Mouse (Mus musculus): Measurements from ENCODE around the gene Fan1.

Fan1 gene

DNA sequence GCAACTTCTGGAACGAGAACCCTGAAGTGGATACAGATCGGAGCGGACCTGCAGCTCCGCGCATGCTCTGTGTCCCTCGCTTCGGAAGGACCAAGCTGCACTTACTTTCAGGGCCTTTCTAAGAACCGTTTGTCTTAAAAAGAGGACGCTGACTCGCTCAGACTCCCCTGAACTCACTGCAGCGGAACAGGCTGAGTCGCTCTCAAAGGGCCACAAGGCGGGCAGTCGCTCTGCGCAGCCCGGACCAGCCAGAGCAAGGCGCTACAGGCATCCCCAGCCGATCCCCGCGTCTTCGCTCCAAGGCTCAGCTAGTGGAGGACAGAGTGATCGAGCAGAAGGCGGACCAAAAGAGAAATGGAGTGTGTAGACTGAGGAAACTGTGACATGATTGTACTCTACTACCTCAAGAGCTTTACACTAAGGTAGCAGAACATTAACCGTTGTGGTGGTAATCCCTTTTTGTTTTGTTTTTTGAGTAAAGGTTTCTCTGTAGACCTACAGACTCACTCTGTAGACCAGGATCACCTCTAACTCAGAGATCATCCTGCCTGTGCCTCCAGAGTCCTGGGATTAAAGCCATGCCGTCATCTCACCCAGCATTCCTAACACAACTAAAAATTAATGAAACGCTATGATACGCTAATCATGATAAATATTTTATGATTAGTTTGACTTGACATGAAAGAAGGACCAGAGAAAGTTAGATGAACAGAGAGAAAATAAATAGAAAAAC is at the start of gene Fan1:
TSS of gene Fan1 (minus strand) at position 266 of the 733 bp plus-strand sequence.
- in situ Hi-C loops (cut with MseI, MboI), result no loop called here

DNA sequence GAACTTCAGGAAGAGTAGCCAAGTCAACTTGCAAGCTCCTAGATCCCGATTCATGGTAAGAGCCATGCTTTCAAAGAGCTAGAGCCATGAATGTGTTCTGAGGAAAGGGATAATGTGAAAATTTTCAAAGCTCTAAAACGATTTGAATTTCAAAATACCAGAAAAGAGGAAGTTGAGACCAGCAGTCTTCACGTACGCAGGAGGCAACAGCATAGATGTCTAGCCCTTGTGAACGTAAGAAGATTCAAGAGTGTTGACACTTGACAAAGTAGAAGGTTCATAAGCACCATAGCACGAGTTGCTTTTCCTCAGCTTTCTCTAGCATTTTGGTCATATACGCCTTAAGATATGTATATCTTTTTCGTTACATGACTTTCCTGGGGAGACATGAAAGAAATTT is 30.1 kb upstream of the Fan1 start:
- in situ Hi-C loops (cut with MseI, MboI), result loop anchor here in 1 of 2 experiments (25.0 kb wide), 1 partner anchor 333 kb away; no protein-coding TSS in a partner anchor

DNA sequence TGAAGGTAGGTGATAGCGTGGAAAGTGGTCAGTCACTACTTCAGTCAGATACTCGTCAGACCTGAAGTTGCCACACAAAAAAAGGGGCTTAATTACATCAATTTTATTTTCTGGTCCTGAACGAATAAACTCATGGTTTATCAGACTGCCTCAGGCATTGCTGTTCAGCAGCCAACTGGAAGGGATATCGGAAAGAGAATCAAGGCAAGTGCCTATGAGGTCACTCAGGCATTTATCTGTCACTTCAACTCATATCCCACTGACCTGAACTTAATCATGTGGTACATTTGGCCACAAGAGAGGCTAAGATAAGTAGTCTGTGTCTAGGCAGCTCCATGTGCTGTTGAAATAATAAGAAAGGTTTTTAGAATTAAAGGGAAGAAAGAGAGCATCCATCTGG is 28.6 kb upstream of the Fan1 start:
- in situ Hi-C loops (cut with MseI, MboI), result loop anchor here in 1 of 2 experiments (25.0 kb wide), 1 partner anchor 335 kb away; no protein-coding TSS in a partner anchor

DNA sequence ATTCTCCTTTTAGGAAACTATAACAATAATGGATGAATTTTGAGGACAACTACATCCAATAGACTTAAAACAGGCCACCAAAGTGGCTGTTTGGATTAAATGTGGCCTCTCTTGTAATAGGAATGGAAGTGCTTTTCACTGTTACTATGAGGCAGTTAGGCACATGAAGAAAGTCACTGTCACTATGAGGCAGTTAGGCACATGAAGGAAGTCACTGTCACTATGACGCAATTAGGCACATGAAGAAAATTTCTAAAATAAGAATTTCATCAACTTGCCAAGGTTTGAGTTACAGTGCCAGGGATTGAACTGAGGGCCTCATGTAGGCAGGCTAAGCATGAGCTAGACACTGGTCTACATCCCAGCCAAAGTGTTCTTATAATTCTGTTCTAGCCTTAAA is 26.8 kb upstream of the Fan1 start:
- in situ Hi-C loops (cut with MseI, MboI), result loop anchor here in 1 of 2 experiments (25.0 kb wide), 1 partner anchor 337 kb away; no protein-coding TSS in a partner anchor

DNA sequence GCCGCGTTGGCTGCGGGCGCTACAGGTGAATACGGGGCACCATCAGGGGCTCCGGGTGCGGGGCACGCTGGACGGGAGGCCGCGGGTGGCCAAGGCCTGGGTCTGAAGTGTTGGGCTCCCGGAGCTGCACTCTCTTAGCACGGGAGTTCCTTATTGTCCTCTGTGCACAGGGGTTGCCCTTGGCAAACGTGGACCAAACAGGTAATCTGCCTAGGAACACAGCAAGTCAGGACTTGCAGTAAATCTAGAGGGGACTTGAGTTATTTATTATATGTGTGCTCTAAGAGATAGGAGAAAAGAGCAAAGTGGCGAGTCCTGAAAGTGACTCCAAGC is 18.9 kb upstream of the Fan1 start:
- in situ Hi-C loops (cut with MseI, MboI), result no loop called here

DNA sequence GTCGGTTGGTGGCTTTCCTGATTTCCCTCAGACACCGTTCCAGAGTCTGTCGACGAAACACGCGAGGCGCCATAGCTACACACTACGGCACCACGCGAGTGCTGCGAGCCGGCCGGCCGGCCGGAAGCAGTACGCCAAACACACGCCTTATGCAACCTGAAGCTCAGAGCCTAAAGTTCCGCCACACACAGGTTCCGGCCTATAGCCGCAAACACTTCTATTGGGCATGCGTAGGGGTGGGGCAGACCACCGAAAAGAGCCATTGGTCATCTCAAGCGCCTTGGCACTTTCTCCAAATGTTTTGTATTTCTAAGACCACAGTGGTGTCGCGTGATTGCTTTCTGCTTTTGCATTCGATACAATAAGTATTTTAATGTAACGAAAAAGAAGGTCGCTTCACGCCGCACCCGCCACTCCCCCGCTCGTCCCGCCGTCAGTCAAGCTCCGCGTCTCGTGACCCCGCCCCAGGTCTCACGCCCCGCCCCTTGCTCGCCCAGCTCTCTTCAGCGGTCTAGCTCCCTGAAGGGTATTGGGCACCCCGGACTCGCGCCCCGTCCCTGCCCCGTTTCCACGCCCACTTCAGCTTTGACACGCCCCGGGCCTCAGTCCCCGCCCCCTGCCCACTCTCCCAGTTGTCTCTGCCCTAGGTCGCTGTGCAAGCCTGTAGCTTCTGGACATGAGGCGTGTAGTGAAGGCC is 18.4 kb upstream of the Fan1 start, which contains the start of the genes Mphosph10 and Mcee:
TSS of gene Mphosph10 (minus strand) at position 147 of the 697 bp plus-strand sequence.
TSS of gene Mcee (plus strand) at position 486 of the 697 bp plus-strand sequence.
- in situ Hi-C loops (cut with MseI, MboI), result no loop called here

DNA sequence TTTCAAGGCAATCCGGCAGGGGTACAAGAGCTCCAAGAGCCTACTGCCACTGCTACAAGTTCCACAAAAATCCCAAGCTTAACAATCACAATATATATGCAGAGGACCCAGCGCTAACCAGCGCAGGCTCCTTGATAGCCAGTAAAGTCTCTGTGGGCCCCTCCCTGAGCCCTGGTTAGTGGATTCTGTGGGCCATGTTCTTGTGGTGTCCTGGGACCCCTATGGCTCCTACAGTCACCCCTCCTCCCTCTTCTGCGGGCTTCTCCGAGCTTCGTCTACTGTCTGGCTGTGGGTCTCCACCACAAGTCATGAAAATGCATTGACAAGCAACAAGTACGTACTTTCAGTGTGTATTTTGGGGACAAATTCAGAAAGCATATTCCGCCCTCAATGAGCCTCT is 17.6 kb upstream of the Fan1 start:
- in situ Hi-C loops (cut with MseI, MboI), result no loop called here

DNA sequence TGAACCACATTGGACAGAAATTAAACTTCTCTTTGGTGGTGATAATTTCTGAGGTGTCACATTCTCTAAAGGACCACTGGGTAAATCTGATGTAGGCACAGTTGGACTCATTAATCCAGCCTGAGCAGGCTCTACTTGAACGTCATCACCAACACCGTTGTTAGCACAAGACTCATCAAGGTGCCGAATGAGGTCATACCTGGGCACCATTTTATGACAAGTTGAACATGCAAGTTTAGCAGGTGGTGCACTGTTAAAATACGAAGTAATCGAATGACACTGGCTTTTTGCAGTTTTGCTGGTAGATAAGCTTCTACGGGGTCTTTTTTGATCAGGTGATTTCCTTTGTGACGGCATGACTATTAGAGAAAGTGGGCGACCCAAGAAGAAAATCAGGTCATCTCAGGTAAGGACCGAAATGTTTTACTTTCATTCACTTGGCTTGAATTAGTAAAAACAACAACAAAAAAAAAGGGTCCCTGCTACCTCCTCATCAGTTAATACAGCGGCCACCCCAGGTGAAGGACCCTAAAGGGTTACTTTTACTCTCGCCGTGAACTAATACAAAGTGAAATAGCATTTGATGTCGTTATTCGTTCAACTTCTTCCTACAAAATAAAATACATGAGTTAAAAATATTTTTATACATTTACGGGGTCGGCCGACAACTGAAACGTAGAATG is 607 bp downstream of the Fan1 start:
- in situ Hi-C loops (cut with MseI, MboI), result no loop called here

DNA sequence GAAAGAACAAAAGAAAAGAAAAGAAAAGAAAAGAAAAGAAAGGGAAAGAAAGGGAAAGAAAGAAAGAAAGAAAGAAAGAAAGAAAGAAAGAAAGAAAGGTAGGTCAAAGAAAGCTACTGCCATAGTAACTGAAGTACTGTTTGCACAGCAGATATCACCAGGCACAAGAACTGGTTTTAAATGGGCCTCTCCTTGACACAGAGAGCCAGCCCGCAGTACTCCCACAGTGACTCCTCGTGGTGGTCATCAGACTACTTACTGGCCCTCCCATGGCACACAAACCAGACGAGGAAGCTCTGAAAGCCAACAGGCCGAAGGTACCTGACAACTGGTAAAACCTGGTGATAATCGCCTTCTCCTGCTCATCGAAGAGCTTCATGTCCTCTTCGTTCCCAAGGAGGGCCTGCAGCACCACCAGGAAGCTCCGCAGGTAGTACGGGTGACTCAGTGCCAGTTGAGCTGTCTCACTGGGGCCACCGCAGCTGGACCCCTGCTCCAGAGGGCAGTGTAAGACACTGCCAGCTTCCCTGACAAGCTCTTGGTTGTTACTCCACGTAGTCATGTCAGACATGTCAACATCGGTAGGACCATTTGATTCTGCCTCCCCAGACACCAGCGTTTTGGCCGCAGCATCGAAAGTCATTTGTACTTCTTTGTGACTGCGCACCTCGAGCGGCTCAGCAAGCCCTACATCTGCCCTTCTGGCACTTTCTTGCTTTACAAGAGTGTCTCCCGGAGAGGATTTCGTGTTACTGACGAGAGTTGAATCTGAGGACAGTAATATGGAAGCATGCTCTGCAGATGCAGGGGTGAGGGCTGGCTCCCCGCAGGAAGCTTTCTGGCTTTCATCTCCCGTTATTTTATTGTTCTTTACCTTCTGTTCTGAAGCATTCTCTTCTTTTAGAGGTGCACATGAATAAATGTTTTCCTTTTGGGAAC is 1.7 kb downstream of the Fan1 start:
- in situ Hi-C loops (cut with MseI, MboI), result no loop called here

DNA sequence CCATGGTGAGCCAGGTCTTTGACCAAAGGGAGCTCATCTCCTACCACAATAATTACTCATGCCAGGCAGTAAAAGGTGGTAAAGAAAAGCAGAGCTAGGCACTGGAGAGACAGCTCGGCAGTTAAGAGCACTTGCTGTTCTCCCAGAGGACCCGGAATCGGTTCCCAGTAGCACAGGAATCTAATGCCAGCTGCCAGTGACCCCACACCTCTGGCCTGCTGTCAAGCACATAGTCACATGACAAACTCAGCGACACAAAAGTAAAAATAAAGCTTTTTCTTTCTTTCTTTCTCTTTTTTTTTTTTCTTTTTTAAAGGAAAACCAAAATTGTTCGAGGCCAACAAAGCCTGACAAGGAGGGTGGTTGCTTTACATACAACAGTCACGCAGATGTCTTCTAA is 4.1 kb downstream of the Fan1 start:
- in situ Hi-C loops (cut with MseI, MboI), result no loop called here

DNA sequence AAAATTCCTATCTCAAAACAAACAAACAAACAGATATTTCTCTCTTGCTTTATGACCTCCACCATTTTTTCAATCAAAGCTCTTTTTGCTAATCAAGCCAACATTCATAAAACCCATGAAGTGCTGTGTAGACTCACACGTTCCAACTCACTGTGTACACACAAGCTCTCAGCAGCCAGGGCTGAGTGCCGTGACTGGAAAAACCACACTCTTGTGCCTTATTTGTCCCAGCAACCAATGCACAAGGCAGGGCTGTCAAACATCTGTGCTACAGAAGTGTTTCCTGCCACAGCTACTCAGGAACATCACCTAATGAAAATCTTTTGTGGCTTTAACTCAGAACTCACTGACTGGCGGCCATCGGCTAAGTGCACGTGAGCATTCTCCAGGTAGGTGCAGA is 8.0 kb downstream of the Fan1 start:
- in situ Hi-C loops (cut with MseI, MboI), result no loop called here

DNA sequence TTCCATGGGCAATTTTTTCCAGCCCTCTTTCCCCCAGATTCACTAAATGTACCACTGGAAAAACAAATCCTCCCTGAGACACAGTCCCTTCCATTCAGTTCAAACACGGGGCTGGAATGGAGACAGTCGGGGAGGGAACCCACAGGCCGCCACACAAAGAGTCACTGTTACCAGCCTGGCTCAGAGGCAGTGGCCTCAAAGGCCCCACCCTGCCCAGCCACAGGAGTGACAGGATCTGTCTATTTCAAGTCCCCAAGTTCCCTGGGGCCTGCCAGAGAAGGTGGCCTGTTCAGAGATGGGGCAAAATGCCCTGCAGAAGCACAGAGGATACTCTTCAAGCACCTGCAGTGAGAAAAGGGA is 13.3 kb downstream of the Fan1 start:
- in situ Hi-C loops (cut with MseI, MboI), result no loop called here

DNA sequence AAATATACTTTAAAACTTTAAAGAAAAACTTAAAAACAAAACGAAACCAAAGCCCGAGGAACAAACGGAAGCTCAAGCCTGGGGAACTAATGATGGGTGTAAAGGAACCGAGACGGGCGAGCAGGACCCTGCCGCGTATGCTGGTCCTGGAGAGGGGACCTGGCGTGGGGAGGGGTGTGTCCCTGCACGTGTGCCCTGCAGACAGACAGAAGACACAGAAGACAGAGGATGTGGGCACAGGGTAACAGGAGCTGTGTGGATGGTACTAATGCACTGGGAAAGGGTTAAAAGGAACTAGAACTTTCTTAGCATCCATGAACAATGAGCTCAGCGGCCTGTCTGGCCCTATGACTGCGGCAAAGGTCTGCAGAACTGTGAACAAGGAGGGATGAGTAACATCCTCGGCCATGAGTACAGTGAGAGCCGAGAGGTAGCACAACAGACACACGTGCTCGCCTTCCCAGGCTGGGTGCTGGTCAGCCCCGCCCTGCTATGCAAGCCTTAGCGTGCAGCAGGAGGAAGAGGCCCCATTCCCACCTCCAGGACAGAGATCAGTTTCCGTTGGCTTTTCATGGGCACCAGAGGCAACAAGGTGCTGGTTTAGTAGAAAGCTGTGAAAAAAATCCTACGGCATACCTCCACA is 13.8 kb downstream of the Fan1 start:
- in situ Hi-C loops (cut with MseI, MboI), result no loop called here

DNA sequence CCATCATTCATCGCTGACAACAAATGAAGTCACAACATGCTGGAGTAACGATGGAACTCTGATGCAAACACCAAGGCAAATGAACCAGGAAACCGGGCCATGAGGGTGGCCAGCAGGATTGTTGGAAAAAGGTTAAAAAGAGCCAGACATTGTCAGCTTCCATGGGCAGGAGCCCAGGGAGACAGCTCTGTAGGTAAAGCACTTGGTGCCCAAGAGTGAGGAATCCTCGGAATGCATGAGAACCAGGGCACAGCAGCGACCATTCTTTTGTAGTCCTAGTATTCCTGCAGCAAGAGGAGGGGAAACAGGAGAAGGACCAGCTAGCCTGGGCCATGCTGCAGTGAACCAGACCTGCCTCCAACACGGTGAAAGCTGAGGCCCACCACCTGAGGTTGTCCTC is 15.2 kb downstream of the Fan1 start:
- in situ Hi-C loops (cut with MseI, MboI), result no loop called here

DNA sequence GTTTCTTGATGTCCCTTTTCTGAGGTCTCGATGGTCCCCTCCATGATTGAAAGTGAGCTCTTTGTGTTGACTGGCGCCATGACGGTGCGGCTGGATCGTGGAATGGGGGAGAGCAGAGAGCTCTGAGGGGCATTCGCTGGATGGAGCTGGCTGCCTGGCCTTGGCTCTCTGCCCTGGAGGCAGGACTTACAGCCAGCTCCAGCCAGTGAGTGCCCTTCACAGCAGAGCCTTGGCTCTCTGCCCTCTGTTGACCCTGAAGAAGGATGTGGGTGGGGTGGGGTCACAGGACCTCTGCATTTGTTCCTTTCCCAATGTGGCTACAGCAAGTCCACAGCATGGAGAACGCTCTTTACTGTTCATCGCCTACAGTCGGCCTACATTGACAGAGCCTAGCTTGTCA is 16.5 kb downstream of the Fan1 start:
- in situ Hi-C loops (cut with MseI, MboI), result no loop called here

DNA sequence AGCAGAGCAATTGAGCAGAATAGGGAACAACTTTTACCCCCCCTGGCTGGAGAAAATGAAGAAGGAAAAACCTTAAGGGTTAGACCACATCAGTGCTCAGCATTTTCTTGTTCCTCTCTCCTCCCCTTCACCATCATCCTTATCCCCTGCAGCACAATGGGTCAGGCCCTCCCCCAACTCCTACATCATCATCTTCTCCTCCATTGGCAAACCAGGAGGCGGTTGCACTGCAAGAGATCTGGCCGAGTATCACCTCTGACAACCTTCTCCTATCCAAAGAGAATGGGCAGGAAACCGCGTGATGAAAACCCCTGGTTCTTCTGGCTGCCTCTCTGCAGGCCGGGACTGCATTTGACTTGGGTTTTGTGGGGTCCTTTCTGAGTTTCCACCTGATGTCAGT is 17.2 kb downstream of the Fan1 start:
- in situ Hi-C loops (cut with MseI, MboI), result no loop called here

DNA sequence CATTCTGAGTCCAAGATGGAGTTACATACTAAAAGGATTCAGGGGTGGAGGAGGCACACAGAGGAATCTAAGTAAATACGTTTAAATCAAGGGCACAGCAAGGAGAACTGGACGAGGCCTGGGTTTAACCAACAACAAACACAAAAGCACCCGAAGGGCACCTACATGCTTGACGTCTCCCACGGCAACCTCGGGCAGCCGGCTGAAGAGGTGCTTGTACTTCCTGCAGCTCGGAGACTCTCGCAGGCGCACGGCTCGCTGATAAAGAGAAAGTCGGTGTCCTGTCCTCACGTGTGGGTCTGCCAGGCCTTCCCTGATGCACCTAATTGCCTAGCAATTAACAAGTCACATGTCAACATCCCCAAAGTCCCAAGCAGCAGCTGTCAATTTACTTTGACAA is 19.7 kb downstream of the Fan1 start:
- in situ Hi-C loops (cut with MseI, MboI), result no loop called here

DNA sequence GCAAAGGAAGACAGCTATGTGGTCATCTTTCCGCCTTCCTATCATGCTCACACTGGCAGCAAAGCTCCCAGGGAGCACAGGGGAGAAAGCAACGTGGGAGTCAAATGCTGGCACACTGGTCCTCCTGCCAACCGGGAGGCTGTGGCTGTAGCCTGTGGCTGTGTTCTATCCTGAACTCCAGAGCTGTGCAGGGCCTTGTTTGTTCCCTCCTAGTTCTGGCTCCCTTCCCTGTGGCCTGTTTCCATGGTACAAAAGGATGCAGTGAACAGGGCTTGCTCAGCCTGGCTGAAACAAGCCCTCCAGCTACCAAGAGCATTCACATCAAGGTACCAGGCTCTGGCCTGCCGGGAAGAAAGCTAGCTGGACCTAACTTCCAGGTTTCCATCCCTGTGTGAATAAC is 22.8 kb downstream of the Fan1 start:
- in situ Hi-C loops (cut with MseI, MboI), result no loop called here

DNA sequence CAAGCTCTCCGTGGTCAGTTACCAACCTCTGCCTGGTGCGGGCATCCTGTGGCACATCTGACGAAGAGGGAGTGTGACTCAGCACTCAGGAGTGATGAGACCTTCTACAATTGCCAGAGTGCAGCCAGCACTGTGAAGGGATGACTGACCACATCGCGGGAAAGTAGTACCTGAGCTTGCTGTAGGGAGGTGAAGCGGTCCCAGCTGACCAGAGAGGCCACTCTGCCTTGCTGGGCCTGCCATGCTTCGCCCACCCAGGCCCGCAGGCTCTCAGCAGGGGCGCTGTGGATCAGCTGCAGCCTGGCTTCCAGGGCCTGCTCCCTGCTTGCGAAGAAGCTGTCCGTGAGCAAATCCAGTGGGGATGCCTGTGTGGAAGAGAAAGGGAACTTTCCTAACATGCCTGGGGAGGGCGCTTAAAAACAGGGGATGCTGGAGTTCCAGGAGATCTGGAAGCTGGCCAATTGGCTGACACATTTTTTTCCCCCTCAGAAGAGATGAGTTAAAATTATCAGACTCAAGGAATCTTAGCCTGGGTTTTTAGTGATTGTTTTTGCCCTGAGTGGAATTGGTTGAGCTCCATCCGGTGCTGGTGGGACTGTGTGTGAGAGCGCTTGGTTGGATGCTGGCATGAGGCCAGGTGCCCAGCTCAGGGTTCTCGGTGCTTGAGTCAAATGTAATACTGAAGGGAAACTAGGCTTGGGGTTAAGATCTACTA is 24.6 kb downstream of the Fan1 start:
- in situ Hi-C loops (cut with MseI, MboI), result no loop called here

DNA sequence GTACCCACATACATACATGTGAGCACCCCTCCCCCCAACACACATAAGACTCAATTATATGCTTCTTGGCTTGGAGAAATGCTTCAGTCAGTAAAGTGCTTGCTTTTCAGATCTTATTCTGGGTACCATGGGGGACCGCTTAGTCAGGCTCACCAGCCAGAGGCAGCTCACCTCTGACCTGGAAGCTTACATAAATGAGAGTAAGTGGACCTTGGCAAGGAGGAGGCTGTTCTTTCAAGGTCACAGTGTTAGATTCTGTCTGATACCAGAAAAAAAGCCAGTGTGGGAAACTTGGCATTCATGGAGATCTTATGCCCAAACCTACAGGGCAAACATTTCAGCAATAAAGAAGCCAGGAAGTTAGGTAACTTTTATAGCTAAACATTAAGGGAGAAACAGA is 26.1 kb downstream of the Fan1 start:
- in situ Hi-C loops (cut with MseI, MboI), result no loop called here
